Mouse (Mus musculus): ENCODE results near the gene Hspb6.

Hspb6 gene

GRCm38 (mm10) chr7:30586455-30587020, 34.6 kb downstream of the Hspb6 start:
- WGBS, result 82% methylated on average over 28 of the region's 28 CpGs

- 2% methylated on average over 66 of the region's 67 CpGs for WGBS
Observed at GRCm38 (mm10) chr7:30587842-30588667, 36.1 kb downstream of the Hspb6 start.

- WGBS, result under 1% methylated on average over 66 of the region's 68 CpGs
Observed at GRCm38 (mm10) chr7:30588676-30589434, 36.9 kb downstream of the Hspb6 start, which contains the start of gene Kmt2b. TSS of gene Kmt2b (minus strand) at chr7:30588726.

- 29% methylated on average over 40 of the region's 40 CpGs for WGBS
Observed at GRCm38 (mm10) chr7:30589435-30590301, 37.7 kb downstream of the Hspb6 start.

GRCm38 (mm10) chr7:30590927-30591604, 39.1 kb downstream of the Hspb6 start:
- 93% methylated on average over 9 of the region's 9 CpGs for WGBS

GRCm38 (mm10) chr7:30591605-30591951, 39.6 kb downstream of the Hspb6 start:
- whole genome bisulfite sequencing, result 58% methylated on average over 4 of the region's 4 CpGs

- WGBS, result 70% methylated on average over 5 of the region's 5 CpGs
Observed at GRCm38 (mm10) chr7:30592772-30593423, 40.9 kb downstream of the Hspb6 start.

- 80% methylated on average over 10 of the region's 10 CpGs for WGBS
Observed at GRCm38 (mm10) chr7:30593579-30594509, 41.9 kb downstream of the Hspb6 start.

GRCm38 (mm10) chr7:30594510-30595024, 42.6 kb downstream of the Hspb6 start:
- WGBS, result 68% methylated on average over 4 of the region's 4 CpGs

- WGBS, result 84% methylated on average over 5 of the region's 5 CpGs
Observed at GRCm38 (mm10) chr7:30596093-30596492, 44.1 kb downstream of the Hspb6 start.

GRCm38 (mm10) chr7:30596811-30597210, 44.8 kb downstream of the Hspb6 start:
- 41% methylated on average over 5 of the region's 5 CpGs for WGBS

GRCm38 (mm10) chr7:30598786-30599185, 46.8 kb downstream of the Hspb6 start, which contains the start of gene Zbtb32:
TSS of gene Zbtb32 (minus strand) at chr7:30598909.
- 94% methylated on average over 12 of the region's 12 CpGs for WGBS

- 2% methylated on average over 16 of the region's 16 CpGs for WGBS
Observed at GRCm38 (mm10) chr7:30599933-30600353, 48.0 kb downstream of the Hspb6 start.

GRCm38 (mm10) chr7:30600651-30601050, 48.7 kb downstream of the Hspb6 start:
- whole genome bisulfite sequencing, result 60% methylated on average over 7 of the region's 7 CpGs

- 68% methylated on average over 3 of the region's 3 CpGs for WGBS
Observed at GRCm38 (mm10) chr7:30602583-30602982, 50.6 kb downstream of the Hspb6 start.

- WGBS, result 61% methylated on average over 8 of the region's 8 CpGs
Observed at GRCm38 (mm10) chr7:30604424-30604823, 52.4 kb downstream of the Hspb6 start.

GRCm38 (mm10) chr7:30604944-30605343, 53.0 kb downstream of the Hspb6 start:
- 93% methylated on average over 8 of the region's 8 CpGs for WGBS
